Mouse (Mus musculus) cerebellum, adult 9-11 months (tissue): Measurements from ENCODE around the gene Cfd.

ENCODE experiments used
- DNase-seq: peaks from one replicate; pipeline ENCODE4 v3.0.0; 2022

Gene Cfd

GRCm38 (mm10) chr10:79934794-79935569 lies 44.3 kb downstream of the Cfd start:
- DNase-seq: no peak

- no peak for DNase-seq
Measured at GRCm38 (mm10) chr10:79936284-79936910, 45.7 kb downstream of the Cfd start.

GRCm38 (mm10) chr10:79936911-79937441 lies 46.3 kb downstream of the Cfd start:
- peak; percentile 76 for DNase-seq

GRCm38 (mm10) chr10:79937775-79938526 lies 47.3 kb downstream of the Cfd start:
- no peak for DNase-seq

GRCm38 (mm10) chr10:79940749-79941148 lies 50.1 kb downstream of the Cfd start:
- DNase-seq: no peak
